Mouse (Mus musculus) spleen, adult 2 months (tissue): ENCODE measurements around the gene Wdr82.

Experiments
- CTCF ChIP-seq: fragments of 200-500 bp; IDR thresholded peaks from 2 replicates; pipeline ENCODE4 v1.5.1; 2011; ENCODE audit warnings: mild to moderate bottlenecking, inconsistent platforms; ENCODE audit not compliant: insufficient read depth, insufficient read length, insufficient replicate concordance; ENCODE audit errors: extremely low read depth
- POLR2A ChIP-seq: fragments of 200-500 bp; IDR thresholded peaks from 2 replicates; pipeline ENCODE4 v1.6.1; 2011; ENCODE audit warnings: low read depth, low read length, inconsistent platforms

DNA sequence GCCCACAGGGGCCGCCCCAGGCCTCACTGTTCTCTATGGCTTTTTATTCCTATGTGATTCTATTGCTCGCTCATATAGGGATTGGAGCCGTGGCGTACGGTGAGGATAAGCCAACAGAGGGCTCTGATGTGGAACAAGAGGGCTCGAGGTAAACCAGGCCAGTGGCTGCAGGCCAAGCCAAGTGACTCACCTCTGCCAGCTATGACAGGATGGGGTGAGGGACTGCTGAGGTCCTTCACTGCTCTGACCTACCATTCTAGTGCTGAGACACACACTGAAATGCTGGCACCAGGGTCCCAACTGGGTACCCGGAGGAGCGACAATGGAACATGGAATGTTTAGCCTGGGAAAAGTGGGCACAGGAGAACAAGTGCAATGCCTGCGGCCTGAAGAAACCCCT, 16.6 kb upstream of the Wdr82 start:
- TF ChIP-seq CTCF (no peak), POLR2A (no peak)
